Mouse (Mus musculus): ENCODE data around the gene Dpysl4.

Gene Dpysl4

DNA sequence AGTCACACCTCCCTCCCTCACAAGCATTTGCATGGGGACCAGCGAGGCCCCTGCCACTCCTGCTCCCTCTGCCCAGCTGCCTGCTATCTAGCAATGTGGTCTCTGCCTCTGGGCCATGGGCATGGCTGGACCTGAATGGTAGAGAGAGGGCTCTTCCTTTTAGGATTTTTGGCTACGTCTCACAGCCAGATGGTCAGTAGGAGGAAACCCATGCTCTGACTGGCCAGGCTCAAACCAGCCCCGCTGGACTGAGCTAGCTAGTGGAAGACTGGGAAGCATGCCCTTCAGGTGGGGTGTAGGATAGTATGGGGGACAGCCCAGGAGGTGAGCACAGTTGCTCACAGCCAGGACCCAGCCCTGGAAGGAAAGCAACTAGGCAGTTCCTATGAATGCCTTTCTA, 16.0 kb downstream of the Dpysl4 start:
- H3K9me3 ChIP-seq (ENCODE audit: low read length), result no peaks in the 10 kb centered on the region
- peaks cover 24% of the 10 kb centered on the region for H3K27me3 ChIP-seq (ENCODE audit: insufficient read depth, low read length)
- H3K36me3 ChIP-seq (ENCODE audit: insufficient read depth, low read length), result no peaks in the 10 kb centered on the region
- H3K4me1 ChIP-seq (replicated peaks; ENCODE audit: low read depth, low read length), result no peaks in the 10 kb centered on the region
- TF ChIP-seq CTCF (conservative IDR thresholded peaks at IDR 0.05; ENCODE audit: low read length) (no peak), NANOG (IDR thresholded peaks at IDR 0.05; ENCODE audit: borderline replicate concordance, low read length) (no peak), POU5F1 (IDR thresholded peaks at IDR 0.05; ENCODE audit: borderline replicate concordance, low read length) (no peak)
- no peak overlapping the region for H3K4me3 ChIP-seq (replicated peaks; ENCODE audit: low read length)

DNA sequence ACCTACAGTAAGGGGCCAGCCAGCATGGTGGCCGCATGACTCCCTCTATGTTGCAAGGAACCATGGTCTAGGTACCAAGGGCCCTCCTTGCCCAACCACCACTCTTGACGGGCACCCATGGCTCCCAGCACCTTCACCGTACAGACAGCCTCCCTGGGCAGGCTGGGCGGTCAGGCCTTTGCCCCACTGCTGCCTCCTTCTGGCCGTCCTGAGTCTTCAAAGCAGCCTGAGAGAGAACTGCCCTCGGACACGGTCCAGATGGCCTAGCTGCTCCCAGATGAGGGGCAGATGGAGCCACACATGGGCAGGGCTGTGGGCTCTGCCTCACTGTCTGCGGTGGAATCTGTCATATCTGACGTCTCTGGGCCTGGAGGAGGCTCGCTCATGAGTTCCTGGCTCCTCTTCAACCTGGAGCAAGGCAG, 18.2 kb downstream of the Dpysl4 start:
- peak; percentile 16; the same call in 1 of the 2 replicates for TF ChIP-seq CTCF (conservative IDR thresholded peaks at IDR 0.05; ENCODE audit: low read length)
- TF ChIP-seq POU5F1 (IDR thresholded peaks at IDR 0.05; ENCODE audit: borderline replicate concordance, low read length), result no peak
- peaks cover 21% of the 10 kb centered on the region for H3K27me3 ChIP-seq (ENCODE audit: insufficient read depth, low read length)
- H3K4me3 ChIP-seq (replicated peaks; ENCODE audit: low read length), result no peak overlapping the region
- H3K36me3 ChIP-seq (ENCODE audit: insufficient read depth, low read length), result no peaks in the 10 kb centered on the region
- H3K4me1 ChIP-seq (replicated peaks; ENCODE audit: low read depth, low read length), result no peaks in the 10 kb centered on the region
- H3K9me3 ChIP-seq (ENCODE audit: low read length), result no peaks in the 10 kb centered on the region

GRCm38 (mm10) chr7:139105076-139105475, 19.3 kb downstream of the Dpysl4 start:
- Histone ChIP-seq H3K4me3 (replicated peaks; ENCODE audit: low read length) (no peak overlapping the region), H3K36me3 (ENCODE audit: insufficient read depth, low read length) (no peaks in the 10 kb centered on the region), H3K9me3 (ENCODE audit: low read length) (no peaks in the 10 kb centered on the region), H3K27me3 (ENCODE audit: insufficient read depth, low read length) (peaks cover 17% of the 10 kb centered on the region), H3K4me1 (replicated peaks; ENCODE audit: low read depth, low read length) (no peaks in the 10 kb centered on the region)
- TF ChIP-seq CTCF (conservative IDR thresholded peaks at IDR 0.05; ENCODE audit: low read length) (no peak), POU5F1 (IDR thresholded peaks at IDR 0.05; ENCODE audit: borderline replicate concordance, low read length) (no peak), NANOG (IDR thresholded peaks at IDR 0.05; ENCODE audit: borderline replicate concordance, low read length) (no peak)

- Histone ChIP-seq H3K4me1 (replicated peaks; ENCODE audit: low read depth, low read length) (no peaks in the 10 kb centered on the region), H3K27me3 (ENCODE audit: insufficient read depth, low read length) (peaks cover 17% of the 10 kb centered on the region), H3K9me3 (ENCODE audit: low read length) (no peaks in the 10 kb centered on the region), H3K36me3 (ENCODE audit: insufficient read depth, low read length) (no peaks in the 10 kb centered on the region), H3K4me3 (replicated peaks; ENCODE audit: low read length) (no peak overlapping the region)
- no peak for TF ChIP-seq CTCF (conservative IDR thresholded peaks at IDR 0.05; ENCODE audit: low read length)
- TF ChIP-seq POU5F1 (IDR thresholded peaks at IDR 0.05; ENCODE audit: borderline replicate concordance, low read length), result no peak
- TF ChIP-seq NANOG (IDR thresholded peaks at IDR 0.05; ENCODE audit: borderline replicate concordance, low read length), result no peak
Measured at GRCm38 (mm10) chr7:139105705-139106104, 19.9 kb downstream of the Dpysl4 start.

- TF ChIP-seq POU5F1 (IDR thresholded peaks at IDR 0.05; ENCODE audit: borderline replicate concordance, low read length) (no peak), CTCF (conservative IDR thresholded peaks at IDR 0.05; ENCODE audit: low read length) (no peak), NANOG (IDR thresholded peaks at IDR 0.05; ENCODE audit: borderline replicate concordance, low read length) (no peak)
- H3K27me3 ChIP-seq (ENCODE audit: insufficient read depth, low read length), result peaks cover 20% of the 10 kb centered on the region
- no peaks in the 10 kb centered on the region for H3K36me3 ChIP-seq (ENCODE audit: insufficient read depth, low read length)
- no peak overlapping the region for H3K4me3 ChIP-seq (replicated peaks; ENCODE audit: low read length)
- H3K9me3 ChIP-seq (ENCODE audit: low read length), result no peaks in the 10 kb centered on the region
- H3K4me1 ChIP-seq (replicated peaks; ENCODE audit: low read depth, low read length), result no peaks in the 10 kb centered on the region
Measured at GRCm38 (mm10) chr7:139107908-139108650, 22.3 kb downstream of the Dpysl4 start.

GRCm38 (mm10) chr7:139119152-139119774, 33.5 kb downstream of the Dpysl4 start:
- Histone ChIP-seq H3K36me3 (ENCODE audit: insufficient read depth, low read length) (no peaks in the 10 kb centered on the region), H3K4me1 (replicated peaks; ENCODE audit: low read depth, low read length) (no peaks in the 10 kb centered on the region), H3K9me3 (ENCODE audit: low read length) (no peaks in the 10 kb centered on the region), H3K4me3 (replicated peaks; ENCODE audit: low read length) (no peak overlapping the region), H3K27me3 (ENCODE audit: insufficient read depth, low read length) (peaks cover 36% of the 10 kb centered on the region)
- TF ChIP-seq NANOG (IDR thresholded peaks at IDR 0.05; ENCODE audit: borderline replicate concordance, low read length), result no peak
- peak; percentile 75 for TF ChIP-seq CTCF (conservative IDR thresholded peaks at IDR 0.05; ENCODE audit: low read length)

DNA sequence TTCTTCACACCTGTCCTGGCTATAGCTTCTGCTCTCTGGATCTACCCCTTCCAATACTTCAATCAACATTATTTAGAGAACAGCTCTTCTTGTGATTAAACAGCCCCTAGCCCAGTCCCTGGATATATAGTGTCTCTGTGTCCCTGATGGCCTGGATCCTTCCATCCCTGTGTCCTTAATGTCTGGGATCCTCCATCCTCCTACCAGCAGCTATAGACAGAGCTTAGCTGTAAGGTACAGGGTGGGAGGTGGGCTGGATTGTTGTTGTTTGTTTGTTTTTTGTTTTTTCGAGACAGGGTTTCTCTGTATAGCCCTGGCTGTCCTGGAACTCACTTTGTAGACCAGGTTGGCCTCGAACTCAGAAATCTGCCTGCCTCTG, 34.0 kb downstream of the Dpysl4 start:
- Histone ChIP-seq H3K4me3 (replicated peaks; ENCODE audit: low read length) (no peak overlapping the region), H3K36me3 (ENCODE audit: insufficient read depth, low read length) (no peaks in the 10 kb centered on the region), H3K27me3 (ENCODE audit: insufficient read depth, low read length) (peaks cover 36% of the 10 kb centered on the region), H3K4me1 (replicated peaks; ENCODE audit: low read depth, low read length) (no peaks in the 10 kb centered on the region), H3K9me3 (ENCODE audit: low read length) (no peaks in the 10 kb centered on the region)
- TF ChIP-seq POU5F1 (IDR thresholded peaks at IDR 0.05; ENCODE audit: borderline replicate concordance, low read length), result no peak
- TF ChIP-seq CTCF (conservative IDR thresholded peaks at IDR 0.05; ENCODE audit: low read length), result no peak
- no peak for TF ChIP-seq NANOG (IDR thresholded peaks at IDR 0.05; ENCODE audit: borderline replicate concordance, low read length)

DNA sequence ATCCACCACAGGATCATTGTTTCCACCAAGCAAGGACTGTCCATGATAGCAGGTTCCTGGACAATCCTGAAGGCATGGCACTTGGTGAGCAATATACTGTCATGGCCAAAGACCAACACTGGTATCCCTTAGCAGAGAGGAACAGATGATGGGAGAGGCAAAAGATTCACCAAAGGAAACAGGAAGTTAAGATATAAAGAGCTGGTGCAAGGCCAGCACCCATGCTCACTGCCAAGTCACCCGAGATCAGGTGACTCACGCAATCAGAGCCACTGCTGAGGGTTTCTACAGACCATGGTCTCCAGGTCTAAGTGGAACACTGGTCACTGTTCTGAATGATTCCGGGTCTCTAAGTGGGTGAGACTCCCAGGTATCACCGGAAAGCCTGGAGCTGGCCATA, 40.1 kb downstream of the Dpysl4 start:
- Histone ChIP-seq H3K9me3 (ENCODE audit: low read length) (peaks cover 6% of the 10 kb centered on the region; the same call in 1 of the 2 replicates), H3K4me3 (replicated peaks; ENCODE audit: low read length) (no peak overlapping the region), H3K4me1 (replicated peaks; ENCODE audit: low read depth, low read length) (no peaks in the 10 kb centered on the region), H3K27me3 (ENCODE audit: insufficient read depth, low read length) (peaks cover 68% of the 10 kb centered on the region), H3K36me3 (ENCODE audit: insufficient read depth, low read length) (no peaks in the 10 kb centered on the region)
- no peak for TF ChIP-seq NANOG (IDR thresholded peaks at IDR 0.05; ENCODE audit: borderline replicate concordance, low read length)
- TF ChIP-seq POU5F1 (IDR thresholded peaks at IDR 0.05; ENCODE audit: borderline replicate concordance, low read length), result no peak
- no peak for TF ChIP-seq CTCF (conservative IDR thresholded peaks at IDR 0.05; ENCODE audit: low read length)

Measured in E14TG2a.4 (cell line).